Mouse (Mus musculus) liver, postnatal 0 days (tissue): ENCODE data around the gene Aldh3a2.

ENCODE experiments used
- CTCF ChIP-seq: sonication (generic); IDR thresholded peaks from 2 replicates; pipeline ENCODE4 v1.5.1; 2016; ENCODE audit warnings: antibody characterized with exemption, low read depth
- EP300 ChIP-seq: IDR thresholded peaks from 2 replicates; pipeline ENCODE4 v1.6.1; 2016; ENCODE audit warnings: antibody characterized with exemption, low read depth, mild to moderate bottlenecking

DNA sequence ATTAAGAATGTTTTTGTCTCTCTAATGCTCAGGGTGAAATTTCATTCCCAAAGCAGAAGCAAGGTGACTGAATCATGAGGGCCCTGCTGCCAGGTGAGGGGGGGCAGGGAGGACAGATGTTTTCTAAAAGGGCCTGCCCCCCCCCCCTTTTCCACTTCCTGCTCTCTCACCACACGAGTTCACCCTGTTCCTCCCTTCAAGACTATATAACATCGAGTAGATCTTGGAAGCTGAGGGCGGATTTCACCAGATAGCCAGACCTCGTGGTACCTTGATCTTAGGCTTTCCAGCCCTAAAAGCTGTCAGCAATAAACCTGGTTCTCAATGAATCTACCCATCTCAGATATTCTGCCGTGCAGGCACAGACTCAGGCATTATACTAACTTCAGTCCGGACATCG, 43.1 kb upstream of the Aldh3a2 start:
- no peak for TF ChIP-seq EP300
- TF ChIP-seq CTCF: no peak
